Mouse (Mus musculus) liver, embryonic 14.5 days (tissue): ENCODE data around the gene Adam12.

Source experiments
- CTCF ChIP-seq: IDR thresholded peaks from 2 replicates; pipeline ENCODE4 v1.5.1; 2016; ENCODE audit warnings: antibody characterized with exemption, low read depth, control low read depth
- EP300 ChIP-seq: IDR thresholded peaks from 2 replicates; pipeline ENCODE4 v1.6.1; 2016; ENCODE audit warnings: antibody characterized with exemption, low read depth

- no peak for TF ChIP-seq CTCF
- no peak for TF ChIP-seq EP300
These were observed 116.5 kb downstream of the Adam12 start for GRCm38 (mm10) chr7:134115438-134115837.
